In the genomic region with DNA sequence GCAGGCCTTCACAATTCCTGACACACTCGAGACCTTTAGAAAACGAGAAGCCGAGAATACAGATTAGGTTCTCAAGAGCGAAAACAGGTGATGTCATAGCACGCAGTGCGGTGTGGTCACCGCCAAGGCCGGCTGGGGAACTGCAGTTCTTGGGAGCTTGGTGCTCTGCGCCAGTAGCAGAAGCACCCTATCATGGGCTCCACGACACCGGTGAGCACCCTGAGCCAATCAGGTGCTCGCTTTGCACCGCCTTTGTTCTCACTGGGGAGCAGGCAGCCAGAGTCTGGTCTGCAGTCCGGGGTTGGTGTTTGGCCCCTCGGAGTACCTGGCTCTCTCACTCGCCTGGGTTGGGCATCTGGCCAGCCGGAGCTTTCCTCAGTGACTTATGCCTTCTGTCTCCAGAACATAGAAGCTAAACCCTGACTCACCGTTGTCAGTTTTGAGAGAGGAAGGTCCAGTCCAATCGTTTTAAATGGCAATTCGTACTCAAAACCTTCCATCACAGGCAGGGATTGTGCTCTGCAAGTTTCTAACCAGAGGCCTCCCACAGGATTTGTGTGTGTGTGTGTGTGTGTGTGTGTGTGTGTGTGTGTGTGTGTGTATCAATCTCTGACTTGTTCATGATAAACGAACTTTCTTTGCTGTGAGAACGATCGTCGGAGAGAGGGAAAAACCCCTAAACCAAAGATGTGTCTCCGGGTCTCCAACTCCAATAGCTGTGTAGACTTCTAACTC, we compare ENCODE assay signal across 8 mouse cellular contexts. TPM values are rescaled to one million over a fixed set of nuclear protein-coding genes. Genes with fewer than 3 reads are reported as not detected.
DNase-seq lines count a peak whose midpoint lies in the region; ATAC-seq and TF ChIP-seq lines count a peak whose summit lies in the region.

A gene (plus strand): TSS at position 82 of the 735 bp plus-strand sequence.

- intact Hi-C loops in heart, postnatal 10 days (cut with DNase I) = no loop called here

- peak within 1 kb of the TSS; percentile 55 for H3K27ac ChIP-seq in CH12.LX (ENCODE audit: insufficient read depth, low read depth)
- H3K27ac ChIP-seq in forebrain, embryonic 13.5 days = peak within 1 kb of the TSS; percentile 85
- H3K27ac ChIP-seq in liver, embryonic 15.5 days (replicated peaks) = peak within 1 kb of the TSS; percentile 63
- peak within 1 kb of the TSS; percentile 69 for H3K27ac ChIP-seq in neural tube, embryonic 11.5 days (ENCODE audit: low read depth, low read length)
- peak within 1 kb of the TSS; percentile 98 for H3K27ac ChIP-seq in stomach, embryonic 16.5 days (ENCODE audit: low read length)

- no peaks in the 10 kb centered on the region for H3K9me3 ChIP-seq in CH12.LX (replicated peaks; ENCODE audit: low read length)
- no peaks in the 10 kb centered on the region for H3K9me3 ChIP-seq in forebrain, embryonic 13.5 days (replicated peaks)
- no peaks in the 10 kb centered on the region for H3K9me3 ChIP-seq in liver, embryonic 15.5 days (replicated peaks)
- H3K9me3 ChIP-seq in neural tube, embryonic 11.5 days (ENCODE audit: control insufficient read depth, low read length) = no peaks in the 10 kb centered on the region
- H3K9me3 ChIP-seq in stomach, embryonic 16.5 days (replicated peaks; ENCODE audit: control insufficient read depth, low read length) = no peaks in the 10 kb centered on the region

- in situ Hi-C loops in CH12.LX (cut with MboI; ENCODE audit: low pct_ligation_motif_present, low pct_unique_long_range_greater_than_20kb, low sequenced_read_pairs) = loop anchor here (10.0 kb wide), 1 partner anchor 90 kb away; no protein-coding TSS in a partner anchor

- peak; percentile 93 for DNase-seq in CH12.LX (ENCODE audit: extremely low read depth)
- peak; percentile 61 for DNase-seq in c-Kit-positive CD71-positive TER-119-negative erythroid progenitor cells, embryonic 14.5 days (ENCODE audit: low read depth)
- DNase-seq in heart, postnatal 10 days = peak; percentile 81 to 85
- peak; percentile 75 to 86 for DNase-seq in kidney, postnatal 4 days
- DNase-seq in neural tube, embryonic 11.5 days (ENCODE audit: low spot score) = peak; percentile 81

- peak; percentile 33; the same call in 1 of the 2 replicates for TF ChIP-seq POLR2A in CH12.LX (IDR thresholded peaks at IDR 0.05; ENCODE audit: low read depth, low read length)

- no peaks in the 10 kb centered on the region for H3K27me3 ChIP-seq in CH12.LX (replicated peaks)
- no peaks in the 10 kb centered on the region for H3K27me3 ChIP-seq in forebrain, embryonic 13.5 days
- H3K27me3 ChIP-seq in liver, embryonic 15.5 days = peaks cover 31% of the 10 kb centered on the region
- no peaks in the 10 kb centered on the region for H3K27me3 ChIP-seq in neural tube, embryonic 11.5 days (ENCODE audit: control insufficient read depth, insufficient read depth, low read length)
- H3K27me3 ChIP-seq in stomach, embryonic 16.5 days (ENCODE audit: control insufficient read depth, insufficient read depth, low read length) = no peaks in the 10 kb centered on the region

- 3% methylated on average over 25 of the region's 25 CpGs for WGBS in forebrain, embryonic 13.5 days
- WGBS in liver, embryonic 15.5 days (ENCODE audit: insufficient replicate concordance) = 2% methylated on average over 25 of the region's 25 CpGs
- 2% methylated on average over 25 of the region's 25 CpGs for WGBS in neural tube, embryonic 11.5 days
- 4% methylated on average over 25 of the region's 25 CpGs for WGBS in stomach, embryonic 16.5 days

- no peak for TF ChIP-seq EP300 in CH12.LX (IDR thresholded peaks at IDR 0.05; ENCODE audit: low read length)

- no peak for TF ChIP-seq CTCF in CH12.LX (conservative IDR thresholded peaks at IDR 0.05 in 1 of 2, IDR thresholded peaks at IDR 0.05 in 1 of 2; ENCODE audit: low read depth in 2 of 2, low read length in 2 of 2)

- ATAC-seq in forebrain, embryonic 13.5 days = peak; percentile 30
- peak; percentile 18; the same call in 1 of the 2 replicates for ATAC-seq in liver, embryonic 15.5 days (ENCODE audit: insufficient read depth)
- ATAC-seq in neural tube, embryonic 11.5 days (ENCODE audit: insufficient read depth, low FRiP score, low TSS enrichment) = peak; percentile 55
- peak; percentile 30 for ATAC-seq in stomach, embryonic 16.5 days (ENCODE audit: insufficient read depth, low FRiP score)

- H3K4me2 ChIP-seq in CH12.LX (ENCODE audit: insufficient read depth, low read depth, poor library complexity, severe bottlenecking) = peak within 1 kb of the TSS; percentile 80
- peak within 1 kb of the TSS; percentile 76 for H3K4me2 ChIP-seq in forebrain, embryonic 13.5 days
- peak within 1 kb of the TSS; percentile 87 for H3K4me2 ChIP-seq in liver, embryonic 15.5 days
- peak within 1 kb of the TSS; percentile 48 for H3K4me2 ChIP-seq in neural tube, embryonic 11.5 days (ENCODE audit: low read depth)
- peak within 1 kb of the TSS; percentile 66 for H3K4me2 ChIP-seq in stomach, embryonic 16.5 days (ENCODE audit: low read depth, low read length)

- H3K9ac ChIP-seq in CH12.LX (ENCODE audit: insufficient read depth, low read depth) = peak within 1 kb of the TSS; percentile 45
- H3K9ac ChIP-seq in forebrain, embryonic 13.5 days = peak within 1 kb of the TSS; percentile 60
- peak within 1 kb of the TSS; percentile 32; the same call in 1 of the 2 replicates for H3K9ac ChIP-seq in liver, embryonic 15.5 days
- peak within 1 kb of the TSS; percentile 53 for H3K9ac ChIP-seq in neural tube, embryonic 11.5 days (ENCODE audit: low read length)
- H3K9ac ChIP-seq in stomach, embryonic 16.5 days (ENCODE audit: low read length) = peak within 1 kb of the TSS; percentile 74

- no peaks in the 10 kb centered on the region for H3K36me3 ChIP-seq in CH12.LX (replicated peaks in 1 of 2; ENCODE audit: control insufficient read depth in 1 of 2, insufficient read depth in 1 of 2, low read length in 1 of 2)
- no peaks in the 10 kb centered on the region for H3K36me3 ChIP-seq in forebrain, embryonic 13.5 days (ENCODE audit: poor library complexity, severe bottlenecking)
- H3K36me3 ChIP-seq in liver, embryonic 15.5 days (replicated peaks) = no peaks in the 10 kb centered on the region
- no peaks in the 10 kb centered on the region for H3K36me3 ChIP-seq in neural tube, embryonic 11.5 days (ENCODE audit: control insufficient read depth, insufficient read depth, low read length)
- H3K36me3 ChIP-seq in stomach, embryonic 16.5 days (ENCODE audit: control insufficient read depth, insufficient read depth, low read length) = no peaks in the 10 kb centered on the region

- peak; percentile 10 for TF ChIP-seq RAD21 in CH12.LX (IDR thresholded peaks at IDR 0.05; ENCODE audit: low read depth, low read length)

- peak within 1 kb of the TSS; percentile 26 to 78 (median 54) for H3K4me3 ChIP-seq in CH12.LX (replicated peaks in 1 of 3; ENCODE audit: low read depth in 2 of 3, low read length in 2 of 3, poor library complexity in 1 of 3)
- H3K4me3 ChIP-seq in forebrain, embryonic 13.5 days = peak within 1 kb of the TSS; percentile 90
- peak within 1 kb of the TSS; percentile 65 for H3K4me3 ChIP-seq in liver, embryonic 15.5 days (replicated peaks)
- peak within 1 kb of the TSS; percentile 82 for H3K4me3 ChIP-seq in neural tube, embryonic 11.5 days (ENCODE audit: low read depth, low read length)
- peak within 1 kb of the TSS; percentile 94 for H3K4me3 ChIP-seq in stomach, embryonic 16.5 days (replicated peaks; ENCODE audit: low read length)

- dilution Hi-C loops in CH12.LX (cut with MboI; ENCODE audit: extremely low pct_ligation_motif_present, extremely low pct_unique_long_range_greater_than_20kb, low sequenced_read_pairs) = no loop called here

- peaks cover 7% of the 10 kb centered on the region; the same call in 1 of the 2 replicates for H3K79me2 ChIP-seq in CH12.LX (replicated peaks; ENCODE audit: control insufficient read depth, extremely low read depth, insufficient read depth, poor library complexity, severe bottlenecking)

- peaks cover 5 to 25% of the 10 kb centered on the region in 2 experiments for H3K4me1 ChIP-seq in CH12.LX (ENCODE audit: control insufficient read depth in 1 of 2, insufficient read depth in 2 of 2)
- H3K4me1 ChIP-seq in forebrain, embryonic 13.5 days = peaks cover 13% of the 10 kb centered on the region; the same call in 1 of the 2 replicates
- H3K4me1 ChIP-seq in liver, embryonic 15.5 days (replicated peaks) = peaks cover 26% of the 10 kb centered on the region
- no peaks in the 10 kb centered on the region for H3K4me1 ChIP-seq in neural tube, embryonic 11.5 days (ENCODE audit: control insufficient read depth, insufficient read depth, low read length)
- peaks cover 12% of the 10 kb centered on the region for H3K4me1 ChIP-seq in stomach, embryonic 16.5 days (ENCODE audit: control insufficient read depth, insufficient read depth, low read length)

TF ChIP-seq in CH12.LX, 34 proteins besides CTCF, POLR2A, EP300 and RAD21 (continues in another document):
- TF ChIP-seq TBP (conservative IDR thresholded peaks at IDR 0.05; ENCODE audit: low read depth, low read length) = 0 out of 2 replicates have a peak, but pooled peaks have one; percentile 51
- TF ChIP-seq JUND (conservative IDR thresholded peaks at IDR 0.05; ENCODE audit: low read depth, low read length) = peak; percentile 42; the same call in 1 of the 2 replicates
- no peak for TF ChIP-seq SMC3 (IDR thresholded peaks at IDR 0.05; ENCODE audit: low read depth, low read length)
- TF ChIP-seq ZMIZ1 (IDR thresholded peaks at IDR 0.05; ENCODE audit: low read depth, low read length) = peak; percentile 31; the same call in 1 of the 2 replicates
- peak; percentile 1; the same call in 1 of the 2 replicates for TF ChIP-seq NELFE (IDR thresholded peaks at IDR 0.05; ENCODE audit: low read depth, low read length)
- TF ChIP-seq ETS1 (conservative IDR thresholded peaks at IDR 0.05; ENCODE audit: low read depth, low read length) = peak; percentile 55; the same call in 1 of the 2 replicates
- TF ChIP-seq USF1 (IDR thresholded peaks at IDR 0.05; ENCODE audit: low read depth, low read length) = no peak
- no peak for TF ChIP-seq MAFK (IDR thresholded peaks at IDR 0.05; ENCODE audit: insufficient replicate concordance, low read length)
- no peak for TF ChIP-seq USF2 (conservative IDR thresholded peaks at IDR 0.05; ENCODE audit: low read depth, low read length)
- TF ChIP-seq BHLHE40 (IDR thresholded peaks at IDR 0.05; ENCODE audit: low read depth, low read length) = peak; percentile 20; the same call in 1 of the 2 replicates
- TF ChIP-seq TCF12 (IDR thresholded peaks at IDR 0.05; ENCODE audit: low read depth, low read length) = peak; percentile 26; the same call in 1 of the 2 replicates

RNA-seq across cellular contexts. Expression of the gene that starts here (rescaled TPM):
- total RNA-seq in CH12.LX (2012; rRNA removed) (3.8 and 4.6 TPM in 2 replicates), CH12.LX (2014; rRNA removed) (3.9 TPM in 2 replicates)
- polyA plus RNA-seq in CH12.LX (2012; ENCODE audit: insufficient read length, low read depth) = 14.3 and 16.1 TPM in 2 replicates
- polyA plus RNA-seq in forebrain, embryonic 13.5 days (2015; fragmentation: Nextera tagmentation; extraction: Ambion mirVana) = 15.5 and 16.2 TPM in 2 replicates
- 10 to 100 TPM; 25.0 to 31.3 TPM for total RNA-seq in heart, postnatal 10 days (2021)
- 0.99 and 1.5 TPM in 2 replicates for polyA plus RNA-seq in liver, embryonic 15.5 days (2015; fragmentation: Nextera tagmentation; extraction: Ambion mirVana)
- polyA plus RNA-seq in neural tube, embryonic 11.5 days (2014; fragmentation: Nextera tagmentation; extraction: Ambion mirVana) = 17.2 and 21.0 TPM in 2 replicates
- polyA plus RNA-seq in stomach, embryonic 16.5 days (2015; fragmentation: Nextera tagmentation; extraction: Ambion mirVana) = 10.6 and 12.0 TPM in 2 replicates

Comparison
In these comparisons a context has a peak if more than half of its experiments do, and no peak if none do; other contexts are left out.
1. Peak in every context shown above with its lines: DNase-seq, ATAC-seq, H3K4me3 ChIP-seq and H3K27ac ChIP-seq.
2. RNA of the gene that starts here (total RNA-seq): 25.0 to 31.3 TPM in heart, postnatal 10 days; 3.8 to 4.6 TPM in CH12.LX; every median in the first group is over 4 times any median in the second.